Mouse (Mus musculus) neural tube, embryonic 10.5 days (tissue): ENCODE data around the gene 6820408C15Rik.
"Not testable (repeated sequence)": the region's sequence is repeated elsewhere in the genome, so short reads cannot be mapped to it uniquely, and the experiment has no call there.

Experiments used
- DNase-seq: peaks from one replicate; pipeline ENCODE4 v3.0.0-alpha.2; 2017; ENCODE audit warnings: low spot score; ENCODE audit errors: extremely low spot score

6820408C15Rik gene

DNA sequence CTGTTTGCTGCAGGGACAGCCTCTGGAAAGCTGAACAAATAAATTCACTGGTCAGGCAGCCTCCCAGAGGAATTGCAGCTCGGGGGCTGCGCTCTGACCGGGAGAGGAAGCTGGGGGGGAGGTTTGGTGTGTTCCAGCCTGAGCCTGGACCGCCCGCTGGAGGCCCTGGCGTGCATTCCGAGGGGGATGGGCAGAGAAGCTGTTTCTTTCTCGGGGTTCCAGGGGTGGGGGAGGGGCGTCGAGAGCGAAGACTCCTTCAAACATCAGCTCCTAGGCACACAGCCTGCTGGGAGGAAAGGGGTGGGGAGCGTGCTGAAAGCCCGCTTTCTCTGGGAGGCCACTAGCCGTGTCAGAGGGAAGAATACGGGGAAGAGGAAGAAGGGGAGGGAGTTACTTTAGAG, 4.4 kb upstream of the 6820408C15Rik start:
- DNase-seq = peak; percentile 93

DNA sequence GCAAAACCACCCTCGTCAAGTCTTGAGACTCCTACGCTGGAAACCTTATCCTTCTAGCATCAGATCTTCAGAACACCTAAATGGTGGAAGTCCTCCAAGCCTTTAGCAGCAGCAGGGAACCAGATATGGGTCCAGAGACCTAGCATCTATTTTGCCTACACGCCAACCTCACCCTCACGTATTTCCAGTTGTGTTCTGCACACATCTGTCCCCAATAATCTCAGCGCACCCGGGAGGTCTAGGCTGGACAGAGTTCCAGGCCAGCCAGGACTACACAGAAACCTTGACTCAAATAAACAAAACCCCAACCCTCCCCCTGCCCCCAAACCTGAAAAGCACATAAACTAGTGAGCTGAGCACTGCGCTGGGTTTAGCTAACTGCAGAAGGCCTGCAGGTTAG, 3.9 kb upstream of the 6820408C15Rik start:
- DNase-seq = no peak

DNA sequence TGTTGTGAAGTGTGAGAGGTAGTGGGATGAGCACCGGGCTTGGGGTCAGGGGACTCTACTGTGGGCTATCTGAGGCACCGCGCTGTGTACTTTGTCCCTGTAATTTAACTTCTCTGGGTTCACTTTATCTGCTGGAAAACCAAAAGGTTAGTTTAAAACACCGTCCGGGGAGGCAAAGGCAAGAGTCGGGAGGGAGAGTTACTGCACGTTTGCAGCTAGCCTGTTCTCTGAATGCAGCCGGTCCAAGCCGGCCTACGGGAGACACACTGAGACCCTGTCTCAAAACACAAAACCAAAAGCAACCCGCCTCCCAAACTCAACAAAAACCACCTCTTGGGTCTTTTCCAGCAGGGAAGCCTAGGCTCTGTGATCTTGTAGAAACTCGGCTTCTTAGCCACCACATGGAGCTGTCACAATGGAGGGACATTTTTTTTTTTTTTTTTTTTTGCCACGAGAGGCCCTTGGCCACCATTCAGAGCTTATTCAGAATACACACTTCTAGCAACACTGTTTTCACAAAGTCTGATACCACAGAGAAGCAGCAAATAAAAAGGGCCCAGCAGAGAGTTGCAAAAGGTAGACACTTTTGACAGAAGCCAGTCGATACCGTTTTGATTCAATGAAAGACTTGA, 2.7 kb upstream of the 6820408C15Rik start:
- peak; percentile 47 for DNase-seq

DNA sequence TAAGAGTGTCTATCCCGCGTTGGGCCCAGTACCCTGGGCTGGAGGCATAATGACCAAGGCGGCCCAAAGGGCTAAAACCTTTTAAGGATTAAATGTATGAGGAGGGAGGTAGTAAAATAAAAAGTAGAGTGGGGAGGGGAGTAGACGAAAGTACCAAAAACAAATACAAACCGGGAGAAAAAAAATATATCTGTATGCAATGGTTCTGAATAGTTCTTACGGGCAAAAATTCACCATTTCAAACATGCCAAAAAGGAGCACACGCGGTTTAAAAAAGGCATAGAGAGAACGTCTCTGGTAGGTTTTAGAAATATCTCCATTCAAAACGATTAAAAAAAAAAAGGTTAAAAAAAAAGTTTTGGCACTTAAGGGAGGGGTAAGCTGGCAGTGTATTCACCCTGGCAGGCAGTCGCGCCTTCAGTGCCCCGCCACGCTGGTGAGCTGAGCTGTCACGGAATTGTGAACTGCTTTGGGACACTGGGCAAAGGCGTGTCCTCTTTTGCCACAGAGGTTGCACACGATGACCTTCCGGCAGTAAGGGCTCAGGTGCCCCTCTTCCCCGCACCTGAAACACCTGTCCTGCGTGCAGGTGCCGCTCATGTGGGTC, 2.1 kb upstream of the 6820408C15Rik start:
- no peak for DNase-seq

DNA sequence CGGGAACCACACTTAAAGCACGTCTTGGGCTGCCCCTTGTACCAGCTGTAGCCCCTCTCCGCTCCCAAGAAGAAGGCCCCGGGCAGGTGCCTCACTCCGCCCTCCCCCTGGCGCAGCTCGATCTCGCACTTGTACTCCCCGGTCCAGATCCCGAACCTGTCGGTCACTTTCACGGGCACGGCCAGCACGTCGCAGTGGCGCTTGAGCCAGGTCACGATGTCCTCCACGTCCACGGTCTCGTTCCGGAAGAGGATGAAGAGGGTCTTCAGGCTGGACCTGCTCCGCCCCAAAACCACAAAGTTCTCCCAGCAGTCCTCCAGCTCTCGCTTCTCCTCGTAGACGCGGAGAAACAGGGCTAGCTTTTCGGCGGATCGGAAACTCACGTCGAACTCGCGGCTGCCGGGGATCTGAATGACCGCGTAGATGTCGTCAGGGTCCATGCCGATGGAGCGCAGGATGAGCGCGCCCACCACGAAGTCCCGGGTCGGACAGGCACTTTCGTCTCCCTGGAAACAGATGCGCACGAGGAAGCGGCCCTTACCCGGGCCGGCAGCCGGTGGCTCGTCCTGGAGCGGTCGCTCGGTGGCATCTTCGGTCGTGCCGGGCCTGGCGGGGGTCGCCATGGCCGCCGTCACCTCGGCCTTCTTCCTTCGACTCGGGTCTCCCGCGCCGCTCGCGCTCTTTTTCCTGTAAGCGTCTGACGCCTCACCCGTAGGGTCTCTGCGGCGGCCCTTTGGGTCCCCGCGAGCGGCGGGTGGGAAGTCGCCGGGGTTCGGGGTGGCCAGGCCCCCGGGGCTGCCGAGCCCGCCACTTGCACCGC, 1.4 kb upstream of the 6820408C15Rik start:
- DNase-seq = no peak

DNA sequence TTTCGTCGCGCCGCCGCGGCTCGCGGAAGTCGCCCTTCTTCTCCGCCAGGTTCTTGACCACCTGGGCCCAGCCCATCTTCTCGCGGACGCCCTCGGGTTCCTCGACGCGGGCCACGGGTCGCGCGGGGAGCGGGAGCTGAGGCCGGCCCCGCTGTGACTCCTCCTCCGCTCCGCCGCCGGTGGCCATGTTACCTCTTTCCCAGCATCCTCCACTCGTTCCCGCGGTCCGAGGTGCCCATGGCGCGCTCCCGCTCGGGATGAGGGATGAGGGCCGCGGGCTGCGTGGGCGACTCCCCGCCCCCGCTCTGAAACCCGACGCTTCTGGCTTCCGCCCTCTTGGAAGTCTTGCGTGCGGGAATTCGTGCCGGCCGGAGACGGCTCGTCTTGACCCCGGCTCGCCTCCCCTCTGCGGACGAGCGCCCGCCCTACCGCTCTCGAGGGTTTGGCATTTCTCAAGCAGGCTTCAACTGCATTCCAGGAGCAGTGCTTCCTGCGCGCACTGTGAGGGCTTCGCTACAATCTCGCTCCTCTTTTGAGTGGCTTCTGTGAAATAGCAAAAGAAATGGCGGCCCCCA, 709 bp upstream of the 6820408C15Rik start, which contains the start of gene Zcchc3:
Zcchc3 (minus strand) TSS at position 437 of the 575 bp plus-strand sequence.
- peak; percentile 93 for DNase-seq

DNA sequence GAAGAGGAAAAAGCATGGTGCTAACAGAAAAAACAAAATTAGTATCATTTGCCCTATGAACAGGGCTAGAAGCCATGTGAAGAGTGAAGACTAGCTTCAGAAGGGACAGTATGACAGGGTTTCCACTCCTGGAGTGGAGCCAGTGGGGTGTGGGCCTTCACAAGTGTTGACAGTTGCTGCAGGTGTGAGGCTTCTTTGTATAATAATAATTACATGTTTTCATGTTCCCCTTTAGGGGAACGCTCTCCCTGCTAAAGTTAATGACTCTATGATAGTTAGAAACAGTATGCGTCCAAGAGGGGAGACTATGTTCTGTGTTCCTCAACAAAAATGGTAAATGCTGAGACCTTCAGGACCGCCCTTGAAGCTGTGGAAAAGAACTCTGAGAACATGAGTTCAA, 399 bp downstream of the 6820408C15Rik start:
- DNase-seq = no peak

DNA sequence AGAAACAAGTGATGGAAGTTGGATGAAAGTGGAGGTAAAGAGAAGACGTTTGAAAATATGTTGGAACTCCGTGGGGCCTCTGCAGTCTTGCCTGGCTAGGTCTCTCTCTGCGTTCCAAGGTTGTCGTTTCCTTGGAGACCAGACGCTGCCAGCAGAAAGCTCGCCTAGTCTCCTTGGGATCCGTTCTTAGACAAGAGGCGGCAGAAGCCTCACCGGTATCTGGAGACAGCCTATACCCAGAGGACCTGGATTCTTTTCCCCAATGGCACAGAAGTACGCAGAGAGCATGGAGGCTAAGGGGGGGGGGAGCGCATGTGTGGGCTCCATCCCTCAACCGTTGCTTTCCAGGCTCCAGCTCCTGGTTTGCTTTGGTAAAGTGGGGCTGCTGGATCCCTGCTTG, 12.1 kb downstream of the 6820408C15Rik start:
- DNase-seq = no peak

DNA sequence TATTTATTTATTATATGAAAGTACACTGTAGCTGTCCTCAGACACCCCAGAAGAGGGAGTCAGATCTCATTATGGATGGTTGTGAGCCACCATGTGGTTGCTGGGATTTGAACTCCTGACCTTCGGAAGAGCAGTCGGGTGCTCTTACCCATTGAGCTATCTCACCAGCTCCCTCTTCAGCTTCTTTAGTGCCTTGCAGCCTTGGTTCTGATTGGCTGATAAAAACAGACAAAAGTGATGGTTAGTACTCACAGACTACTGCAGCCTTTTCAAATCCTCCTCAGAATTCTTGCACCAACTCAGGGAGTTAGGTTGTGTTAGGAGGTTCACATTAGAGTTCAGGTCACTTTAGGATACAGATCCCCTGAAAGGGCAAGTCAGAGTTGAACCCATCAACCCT, 13.1 kb downstream of the 6820408C15Rik start:
- DNase-seq = not testable (repeated sequence)

DNA sequence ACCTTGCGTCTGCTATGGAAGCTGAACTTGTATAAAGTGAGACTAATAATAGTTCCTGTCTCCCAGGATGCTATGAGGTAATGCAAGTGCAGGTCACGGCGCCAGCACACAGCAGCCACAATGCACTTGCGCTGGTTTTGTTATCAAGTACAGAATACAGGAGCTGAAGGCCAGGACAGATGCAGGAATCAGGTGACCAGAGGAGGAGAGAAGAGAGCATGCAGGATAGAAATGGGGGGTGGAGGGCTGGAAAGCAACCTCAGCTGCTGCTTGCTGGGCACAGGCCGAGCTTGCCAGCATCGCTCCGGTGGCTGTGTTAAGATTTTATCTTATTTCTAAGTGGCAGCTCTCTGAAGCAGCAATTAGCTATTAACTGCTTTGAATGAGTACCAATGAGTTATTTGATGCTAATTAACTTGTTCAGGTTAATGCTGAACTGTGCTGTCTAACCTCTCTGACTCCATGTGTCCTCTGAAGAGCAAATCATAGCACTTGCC, 21.1 kb downstream of the 6820408C15Rik start:
- no peak for DNase-seq

DNA sequence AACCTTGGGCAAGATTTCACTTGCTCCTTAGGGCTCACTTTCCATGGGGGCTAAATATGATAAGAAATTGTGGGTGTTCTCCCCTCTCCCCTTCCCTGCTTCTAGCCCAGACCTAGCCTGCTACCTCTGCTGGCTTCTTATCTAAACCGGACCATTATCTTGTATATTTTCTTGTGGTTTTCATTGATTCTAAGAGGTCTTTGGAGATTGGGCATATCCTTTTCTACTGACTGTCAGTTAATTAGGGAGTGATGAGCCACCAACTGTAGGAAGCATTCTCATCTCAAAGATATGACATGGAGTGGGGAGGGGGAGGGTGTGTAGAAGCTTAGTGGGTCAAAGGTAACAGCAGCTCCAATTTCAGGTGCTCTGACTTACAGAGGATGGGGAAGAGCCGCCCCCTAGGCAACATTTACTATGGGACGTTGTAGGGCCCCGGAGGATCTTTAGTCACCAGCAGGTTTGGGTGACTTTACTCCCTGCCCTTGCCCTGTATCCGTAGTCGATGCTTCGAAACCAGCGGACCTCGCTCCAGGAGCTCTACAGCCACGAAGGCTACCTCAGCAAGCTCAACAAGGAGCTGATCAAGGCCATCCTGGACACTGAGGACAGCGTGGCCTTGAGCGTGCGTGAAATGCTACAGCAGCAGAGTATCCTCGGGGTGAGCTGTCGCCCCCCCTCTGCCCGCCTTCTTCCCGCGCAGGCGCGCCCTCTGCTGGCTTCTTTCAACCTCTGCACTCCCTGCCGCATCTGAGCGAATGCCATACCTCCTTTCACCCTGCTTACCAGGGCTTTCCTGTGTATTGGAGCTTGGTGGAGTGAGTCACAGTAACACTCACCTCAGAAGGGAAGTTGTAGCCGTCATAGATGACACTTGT, 21.8 kb downstream of the 6820408C15Rik start:
- DNase-seq = peak; percentile 87

DNA sequence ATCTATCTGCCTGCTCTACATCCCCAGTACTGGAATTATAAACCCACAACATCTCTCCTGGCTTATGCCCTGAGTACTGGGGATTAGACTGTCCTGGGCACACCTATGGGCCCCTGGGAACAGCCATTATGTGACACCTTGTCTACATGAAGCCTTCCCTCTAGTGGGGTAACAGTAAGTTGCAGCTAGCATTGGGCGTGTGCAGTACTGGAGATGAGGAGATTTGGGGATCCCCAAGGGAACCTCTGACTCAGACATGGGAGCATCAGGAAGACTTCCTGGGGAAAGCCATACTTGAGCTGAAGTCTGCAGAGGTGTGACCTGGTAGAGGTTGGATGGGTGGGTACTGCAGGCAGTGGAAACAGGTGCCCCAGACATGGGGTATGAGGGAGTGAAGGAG, 23.6 kb downstream of the 6820408C15Rik start:
- no peak for DNase-seq

DNA sequence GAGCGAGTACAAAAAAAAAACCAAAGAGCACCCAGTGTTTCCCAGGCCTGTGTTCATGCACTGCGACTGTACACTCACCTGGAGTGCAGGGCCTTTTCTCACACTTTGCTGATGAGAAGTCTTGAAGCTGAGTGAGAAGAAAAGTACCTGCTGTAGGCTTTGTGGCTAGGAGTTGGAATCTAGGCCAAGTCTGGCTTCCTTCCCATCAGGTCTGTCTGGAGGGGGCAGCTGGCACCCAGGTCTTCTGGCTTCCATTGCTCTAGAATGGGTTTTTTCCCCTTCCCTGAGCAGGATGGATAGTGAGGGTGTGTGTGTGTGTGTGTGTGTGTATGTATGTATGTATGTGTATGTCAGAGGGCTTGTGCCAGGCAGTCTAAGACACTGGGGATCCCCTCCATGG, 24.4 kb downstream of the 6820408C15Rik start:
- DNase-seq = no peak

DNA sequence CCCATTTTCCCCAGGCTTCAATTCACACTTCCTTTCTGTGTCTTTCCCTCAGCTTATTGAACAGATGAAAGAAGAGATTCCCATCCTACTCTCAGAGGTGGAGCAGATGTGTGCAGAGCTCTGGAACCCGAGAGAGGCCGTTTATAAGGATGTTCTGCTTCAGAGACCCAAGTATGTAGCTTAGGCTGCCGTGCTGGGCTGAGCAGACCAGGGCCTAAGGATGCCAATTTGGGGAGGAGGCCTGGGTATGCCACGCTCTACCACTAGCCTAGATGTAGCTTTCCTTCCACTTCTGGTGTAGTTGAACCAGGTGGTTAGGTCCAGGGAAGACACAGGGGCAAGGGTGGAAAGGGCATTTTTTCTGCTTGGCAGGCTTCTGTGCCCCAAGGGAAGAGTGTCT, 26.9 kb downstream of the 6820408C15Rik start:
- DNase-seq = no peak

DNA sequence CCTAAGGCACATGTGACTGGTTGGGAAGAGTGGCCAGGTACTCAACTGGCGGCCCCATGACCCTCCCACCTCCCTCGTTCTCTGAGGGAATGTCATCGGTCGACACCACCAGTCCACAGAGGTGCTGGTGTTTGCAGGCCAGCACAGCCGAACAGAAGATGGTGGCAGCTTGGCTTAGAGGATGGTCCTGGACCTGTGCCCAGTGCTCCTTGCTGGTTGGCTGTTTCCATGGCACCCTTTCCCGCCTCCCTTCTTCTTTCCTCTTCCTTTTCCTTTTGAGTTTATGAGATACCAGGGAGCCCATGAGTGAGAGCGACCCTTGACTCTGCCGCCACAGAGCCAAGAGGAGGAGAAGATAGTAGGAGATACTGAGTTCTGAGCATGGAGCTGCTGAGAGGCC, 27.9 kb downstream of the 6820408C15Rik start:
- no peak for DNase-seq

DNA sequence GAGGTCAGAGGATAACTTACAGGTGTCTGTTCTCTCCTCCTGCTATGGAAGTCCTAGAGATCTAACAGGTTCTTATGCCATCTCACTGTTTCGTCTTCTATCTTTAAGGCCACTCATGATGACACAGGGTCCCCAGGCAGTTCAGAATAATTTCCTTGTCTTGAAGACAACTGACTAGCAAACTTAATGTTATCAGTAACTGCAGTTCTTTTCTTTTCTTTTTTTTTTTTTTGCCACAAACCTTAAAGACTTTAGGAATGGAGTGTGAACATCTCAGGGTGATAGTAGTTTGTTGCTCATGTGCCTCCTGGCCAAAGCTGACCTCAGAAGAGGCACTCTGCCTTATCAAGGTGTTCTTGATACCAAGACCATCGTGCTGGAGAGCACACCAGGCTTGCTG, 31.3 kb downstream of the 6820408C15Rik start:
- DNase-seq = no peak

DNA sequence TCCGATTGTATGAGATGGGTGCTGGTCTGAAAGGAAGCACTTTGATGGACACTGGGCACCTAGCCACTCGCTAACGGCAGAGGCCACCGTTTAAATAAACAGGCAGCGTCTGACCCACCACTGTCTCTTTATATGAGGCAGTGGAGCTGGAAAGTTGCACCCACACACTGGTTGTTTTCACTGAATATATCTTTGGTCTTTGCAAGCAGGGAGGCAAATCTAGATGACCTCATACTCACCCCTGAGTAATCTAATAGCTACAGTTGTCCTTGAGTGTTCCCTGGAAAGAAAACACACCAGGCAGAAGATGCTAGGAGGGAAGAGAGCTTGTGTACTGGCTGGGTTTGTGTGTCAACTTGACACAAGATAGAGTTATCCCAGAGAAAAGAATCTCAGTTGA, 32.1 kb downstream of the 6820408C15Rik start:
- no peak for DNase-seq

DNA sequence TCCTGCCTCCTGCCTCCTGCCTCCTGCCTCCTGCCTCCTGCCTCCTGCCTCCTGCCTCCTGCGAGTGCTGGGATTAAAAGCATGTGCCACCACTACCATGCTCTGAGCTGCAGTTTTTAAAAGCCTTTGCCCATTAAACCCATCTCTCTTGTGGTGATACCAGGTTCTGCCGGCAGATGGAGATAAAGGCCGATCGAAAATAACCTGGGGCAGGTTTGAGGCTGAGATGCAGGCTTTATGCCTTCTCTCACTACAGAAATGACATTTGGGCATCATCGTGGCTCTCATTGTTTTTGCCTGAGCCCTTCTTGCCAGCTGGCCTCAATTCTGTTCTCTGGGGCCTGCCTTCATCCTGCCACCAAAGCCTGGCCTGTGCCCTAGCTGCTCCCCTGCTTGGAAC, 34.9 kb downstream of the 6820408C15Rik start:
- DNase-seq = peak; percentile 63

DNA sequence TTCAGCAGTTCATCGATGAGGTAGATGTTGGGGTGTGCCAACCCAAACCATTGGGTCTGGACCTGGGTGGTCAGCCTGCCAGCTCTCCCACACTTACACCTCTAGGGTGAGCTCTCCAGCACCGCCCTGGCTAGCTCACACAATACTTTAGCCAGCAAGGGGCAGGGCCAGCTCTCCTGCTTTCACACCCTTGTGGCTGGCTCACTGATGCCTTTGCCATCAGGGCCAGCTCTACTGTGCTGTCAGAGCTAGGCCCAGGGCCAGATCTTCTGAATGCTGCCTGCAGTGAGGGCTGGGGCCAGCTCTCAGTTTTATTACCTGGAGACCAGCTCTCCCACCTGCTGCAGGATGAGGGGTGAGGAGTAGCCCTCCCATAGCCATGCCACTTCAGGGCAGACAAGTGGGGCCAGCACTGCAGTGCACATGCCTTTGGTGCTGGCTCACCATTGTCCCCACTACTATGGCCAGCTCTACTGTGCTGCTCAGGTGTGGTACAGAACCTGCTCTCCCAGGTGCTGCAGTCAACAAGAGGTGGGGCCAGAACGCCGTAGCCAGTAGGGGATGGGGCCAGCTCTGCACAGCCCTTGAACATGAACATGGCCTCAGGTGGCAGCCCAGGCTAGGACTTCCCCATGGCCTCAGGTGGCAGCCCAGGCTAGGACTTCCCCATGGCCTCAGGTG, 36.9 kb downstream of the 6820408C15Rik start:
- DNase-seq = no peak

DNA sequence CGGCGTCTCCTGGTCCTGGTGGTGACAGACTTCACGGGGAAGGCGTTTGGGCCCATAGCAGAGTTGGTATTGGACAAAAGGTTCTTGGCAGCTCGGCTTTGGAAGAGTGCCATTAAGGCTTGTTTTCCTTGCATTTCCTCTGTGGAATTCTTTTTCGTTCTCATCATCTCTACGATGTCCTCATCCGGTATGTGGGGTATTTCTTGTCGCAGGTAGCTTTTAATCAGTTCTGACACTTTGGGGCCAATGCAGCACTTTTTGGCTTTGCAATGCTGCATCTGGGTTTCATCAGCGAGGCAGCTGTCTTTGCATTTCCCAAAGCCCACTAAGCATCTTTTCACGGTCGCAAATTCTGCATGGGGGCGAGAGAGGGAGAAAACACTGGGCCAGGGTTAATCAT, 43.9 kb downstream of the 6820408C15Rik start:
- DNase-seq = no peak
